Mouse (Mus musculus) erythroblast, embryonic 14.5 days (primary cell): ENCODE results near the gene Tfcp2l1. TPM values are rescaled to one million over a fixed set of nuclear protein-coding genes. Genes with fewer than 3 reads are reported as not detected.

Experiments used
- H3K27me3 ChIP-seq: 2 replicates; pipeline ENCODE4 v1.6.1; 2012; ENCODE audit warnings: inconsistent platforms; ENCODE audit not compliant: control insufficient read depth
- H3K36me3 ChIP-seq: 2 replicates; pipeline ENCODE4 v1.6.1; 2012; ENCODE audit warnings: mild to moderate bottlenecking, inconsistent platforms; ENCODE audit not compliant: control insufficient read depth
- H3K4me1 ChIP-seq: 2 replicates; pipeline ENCODE4 v1.6.1; 2012; ENCODE audit warnings: inconsistent platforms; ENCODE audit not compliant: control insufficient read depth
- H3K4me3 ChIP-seq: replicated peaks from 2 replicates; pipeline ENCODE3; 2012; ENCODE audit warnings: moderate library complexity, mild to moderate bottlenecking, inconsistent platforms
- H3K9me3 ChIP-seq: 2 replicates; pipeline ENCODE4 v1.6.1; 2012; ENCODE audit warnings: low read length, inconsistent platforms, mixed read lengths; ENCODE audit not compliant: control insufficient read depth
- GATA1 ChIP-seq: IDR thresholded peaks from 2 replicates; pipeline ENCODE4 v1.6.1; 2012; ENCODE audit warnings: low read length, inconsistent platforms, mixed read lengths
- TAL1 ChIP-seq: IDR thresholded peaks from 3 replicates; pipeline ENCODE4 v1.6.1; 2012; ENCODE audit warnings: low read length, inconsistent platforms, mixed read lengths
- polyA plus RNA-seq: library from polyadenylated mRNA; stranded (reverse); fragments of >175 nt; gene quantifications from 2 replicates; pipeline ENCODE4 v1.2.3, GENCODE M21; 2012

Gene Tfcp2l1
- polyA plus RNA-seq, 1 experiment, result not detected

DNA sequence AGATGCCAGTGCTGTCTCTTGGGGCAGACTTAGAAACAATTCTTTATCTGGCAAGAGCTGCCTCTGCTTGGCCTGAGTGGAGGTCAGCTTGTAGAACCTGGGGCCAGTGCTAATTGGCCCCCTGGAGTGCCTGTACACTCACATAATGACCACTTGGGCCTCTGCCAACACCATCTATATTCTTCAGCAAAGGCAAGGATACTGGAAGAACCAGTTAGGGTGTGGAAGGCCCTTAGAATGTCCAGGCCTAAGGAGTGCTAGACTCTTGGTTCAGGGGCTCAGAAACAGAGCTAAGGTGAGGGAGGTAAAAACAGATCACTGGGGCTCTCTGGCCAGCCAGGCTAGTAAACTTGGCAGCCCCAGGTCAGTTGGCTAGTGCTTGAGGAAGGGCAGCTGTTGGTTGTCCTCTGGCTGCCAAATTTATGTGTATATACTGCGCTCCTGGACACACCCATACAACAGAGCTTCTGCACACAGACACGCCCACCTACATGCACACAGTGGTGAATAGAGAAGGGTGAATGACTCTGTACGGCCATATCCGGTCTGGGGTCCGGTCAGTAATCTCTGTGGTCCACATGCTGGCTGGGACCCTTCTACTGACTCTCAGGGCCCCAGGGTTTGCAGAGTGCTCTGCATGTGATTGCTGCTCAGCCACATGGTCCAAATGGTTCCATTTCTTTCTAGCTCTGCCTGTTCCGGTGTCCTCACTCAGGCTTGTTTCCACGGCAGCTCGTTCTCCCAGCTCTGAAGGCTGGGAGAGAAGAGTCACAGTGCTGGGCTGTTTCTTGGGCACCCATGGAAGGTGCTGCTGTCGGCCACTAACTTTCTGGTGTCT lies 22.4 kb downstream of the Tfcp2l1 start:
- Histone ChIP-seq H3K36me3 (no peaks in the 10 kb centered on the region), H3K4me1 (no peaks in the 10 kb centered on the region), H3K27me3 (no peaks in the 10 kb centered on the region), H3K4me3 (no peak overlapping the region), H3K9me3 (no peaks in the 10 kb centered on the region)
- TF ChIP-seq GATA1 (no peak), TAL1 (no peak)

- no peaks in the 10 kb centered on the region for H3K4me1 ChIP-seq
- no peaks in the 10 kb centered on the region for H3K36me3 ChIP-seq
- H3K27me3 ChIP-seq, result no peaks in the 10 kb centered on the region
- no peaks in the 10 kb centered on the region for H3K9me3 ChIP-seq
- TF ChIP-seq GATA1 (no peak), TAL1 (no peak)
- no peak overlapping the region for H3K4me3 ChIP-seq
Measured at GRCm38 (mm10) chr1:118650771-118651080, 23.0 kb downstream of the Tfcp2l1 start.

DNA sequence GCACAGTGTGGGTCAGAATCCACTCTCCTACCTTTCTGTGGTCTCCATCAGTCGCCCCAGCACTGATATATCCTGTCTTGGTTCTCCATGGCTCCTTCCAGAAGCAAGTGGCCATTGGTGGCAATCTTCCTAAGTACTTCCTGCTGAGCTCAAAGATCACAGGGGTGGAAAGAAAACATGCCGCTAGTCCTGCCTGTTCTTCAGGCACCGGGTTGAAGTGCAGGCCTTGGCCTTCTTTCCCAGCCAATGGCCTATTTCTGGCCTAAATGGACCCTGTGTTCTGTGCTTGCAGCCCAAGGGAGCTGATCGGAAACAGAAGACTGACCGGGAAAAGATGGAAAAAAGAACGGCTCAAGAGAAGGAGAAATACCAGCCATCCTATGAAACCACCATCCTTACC lies 31.0 kb downstream of the Tfcp2l1 start:
- Histone ChIP-seq H3K36me3 (no peaks in the 10 kb centered on the region; the same call in 1 of the 2 replicates), H3K27me3 (no peaks in the 10 kb centered on the region), H3K4me3 (no peak overlapping the region), H3K9me3 (no peaks in the 10 kb centered on the region), H3K4me1 (no peaks in the 10 kb centered on the region)
- TF ChIP-seq GATA1 (no peak), TAL1 (no peak)

GRCm38 (mm10) chr1:118660880-118661465 lies 33.2 kb downstream of the Tfcp2l1 start:
- H3K4me1 ChIP-seq, result no peaks in the 10 kb centered on the region
- TF ChIP-seq GATA1 (no peak), TAL1 (no peak)
- H3K36me3 ChIP-seq, result no peaks in the 10 kb centered on the region; the same call in 1 of the 2 replicates

DNA sequence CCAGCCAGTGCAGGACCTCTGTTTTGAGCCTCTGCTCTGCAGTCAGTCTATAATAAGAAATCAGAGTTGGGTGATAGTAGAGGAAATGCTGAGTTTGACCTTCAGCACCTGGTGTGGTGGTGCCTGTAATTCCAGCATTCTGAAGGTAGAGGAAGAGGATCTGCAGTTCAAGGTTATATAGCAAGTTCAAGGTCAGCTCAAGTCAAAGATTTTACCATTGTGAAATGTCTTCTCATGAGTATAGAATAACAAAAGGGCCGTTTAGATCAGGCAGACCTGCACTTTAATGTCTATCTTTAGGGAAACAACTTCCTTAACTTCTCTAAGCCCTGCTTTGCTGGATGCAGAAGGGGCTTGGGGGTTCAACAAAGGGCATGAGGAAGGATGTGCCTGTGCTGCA lies 35.3 kb downstream of the Tfcp2l1 start:
- Histone ChIP-seq H3K27me3 (no peaks in the 10 kb centered on the region), H3K36me3 (no peaks in the 10 kb centered on the region; the same call in 1 of the 2 replicates), H3K4me3 (no peak overlapping the region), H3K9me3 (no peaks in the 10 kb centered on the region), H3K4me1 (no peaks in the 10 kb centered on the region)
- TF ChIP-seq TAL1, result no peak
- TF ChIP-seq GATA1, result no peak

More at GRCm38 (mm10) chr1:118660880-118661465, 33.2 kb downstream of the Tfcp2l1 start:
- Histone ChIP-seq H3K9me3 (no peaks in the 10 kb centered on the region), H3K4me3 (no peak overlapping the region), H3K27me3 (no peaks in the 10 kb centered on the region)

GRCm38 (mm10) chr1:118667536-118667935 lies 39.8 kb downstream of the Tfcp2l1 start:
- no peaks in the 10 kb centered on the region for H3K27me3 ChIP-seq
- H3K4me3 ChIP-seq, result no peak overlapping the region
- no peak for TF ChIP-seq TAL1
- H3K4me1 ChIP-seq, result no peaks in the 10 kb centered on the region
- H3K36me3 ChIP-seq, result no peaks in the 10 kb centered on the region; the same call in 1 of the 2 replicates
- H3K9me3 ChIP-seq, result no peaks in the 10 kb centered on the region

DNA sequence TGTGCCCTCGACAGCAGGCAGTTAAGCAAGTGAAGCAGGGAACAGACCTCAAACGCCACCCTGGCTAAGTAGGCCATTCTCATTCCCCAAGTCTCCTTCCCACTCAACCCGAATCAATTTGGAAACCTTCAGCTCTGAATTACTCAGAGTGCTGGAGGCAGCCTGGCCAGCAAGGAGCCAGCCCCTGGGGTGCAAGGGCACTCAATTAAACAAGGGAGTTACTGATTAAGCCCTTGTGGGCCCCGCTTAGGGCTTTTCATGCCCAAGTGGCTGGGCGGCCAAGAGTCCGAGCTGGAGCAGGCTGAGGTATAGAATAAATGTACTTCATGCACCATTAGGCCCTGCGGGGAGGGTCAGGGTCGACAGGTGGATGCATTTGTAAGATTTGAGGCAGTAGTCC lies 44.5 kb downstream of the Tfcp2l1 start:
- Histone ChIP-seq H3K4me1 (no peaks in the 10 kb centered on the region), H3K4me3 (no peak overlapping the region), H3K9me3 (no peaks in the 10 kb centered on the region), H3K36me3 (no peaks in the 10 kb centered on the region; the same call in 1 of the 2 replicates), H3K27me3 (no peaks in the 10 kb centered on the region)
- no peak for TF ChIP-seq GATA1
- TF ChIP-seq TAL1, result no peak

- no peaks in the 10 kb centered on the region; the same call in 1 of the 2 replicates for H3K36me3 ChIP-seq
- TF ChIP-seq GATA1 (no peak), TAL1 (no peak)
Measured at GRCm38 (mm10) chr1:118674176-118674575, 46.4 kb downstream of the Tfcp2l1 start.

DNA sequence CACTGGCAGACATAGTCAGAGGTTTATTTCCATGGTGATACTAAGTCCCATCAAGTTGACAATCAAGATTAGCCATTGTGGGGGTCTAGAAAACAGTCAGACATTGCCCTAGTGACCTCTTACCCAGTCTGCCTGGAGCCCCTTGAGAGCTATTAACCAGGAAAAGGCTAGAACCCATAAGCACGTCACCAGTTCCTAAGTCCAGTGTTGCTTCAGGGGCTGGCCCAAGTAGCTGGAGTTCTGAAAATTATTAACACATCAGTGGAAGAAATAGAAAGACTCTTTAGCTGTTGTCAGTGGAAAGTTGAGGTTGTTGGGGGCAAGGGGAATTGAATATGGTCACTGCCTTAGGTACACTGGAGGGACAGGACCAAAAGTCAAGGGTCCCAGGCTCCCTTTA lies 54.2 kb downstream of the Tfcp2l1 start:
- Histone ChIP-seq H3K9me3 (no peaks in the 10 kb centered on the region), H3K4me3 (no peak overlapping the region), H3K27me3 (no peaks in the 10 kb centered on the region), H3K4me1 (no peaks in the 10 kb centered on the region), H3K36me3 (no peaks in the 10 kb centered on the region)
- TF ChIP-seq TAL1, result no peak
- no peak for TF ChIP-seq GATA1

More at GRCm38 (mm10) chr1:118674176-118674575, 46.4 kb downstream of the Tfcp2l1 start:
- Histone ChIP-seq H3K4me1 (no peaks in the 10 kb centered on the region), H3K4me3 (no peak overlapping the region), H3K9me3 (no peaks in the 10 kb centered on the region), H3K27me3 (no peaks in the 10 kb centered on the region)
